Mouse (Mus musculus): ENCODE results near the gene Ppa2.
A peak's percentile ranks its signal among the peaks of the same experiment; 100 is the strongest.

The Ppa2 gene

GRCm38 (mm10) chr3:133389803-133390387 is 80.0 kb downstream of the Ppa2 start:
- DNase-seq (ENCODE audit: low read depth, low spot score): no peak

- peak; percentile 54 for DNase-seq (ENCODE audit: low read depth, low spot score)
These were observed 84.6 kb downstream of the Ppa2 start for GRCm38 (mm10) chr3:133394531-133394930.

- DNase-seq (ENCODE audit: low read depth, low spot score): no peak
These were observed 93.9 kb downstream of the Ppa2 start for GRCm38 (mm10) chr3:133403849-133404248.

GRCm38 (mm10) chr3:133405636-133406035 is 95.7 kb downstream of the Ppa2 start:
- DNase-seq (ENCODE audit: low read depth, low spot score): no peak

GRCm38 (mm10) chr3:133406248-133406647 is 96.3 kb downstream of the Ppa2 start:
- peak; percentile 28 for DNase-seq (ENCODE audit: low read depth, low spot score)

GRCm38 (mm10) chr3:133411123-133411675 is 101.3 kb downstream of the Ppa2 start:
- DNase-seq (ENCODE audit: low read depth, low spot score): no peak

GRCm38 (mm10) chr3:133411768-133412167 is 101.9 kb downstream of the Ppa2 start:
- peak; percentile 58 for DNase-seq (ENCODE audit: low read depth, low spot score)

- DNase-seq (ENCODE audit: low read depth, low spot score): no peak
These were observed 104.8 kb downstream of the Ppa2 start for GRCm38 (mm10) chr3:133414747-133415146.

GRCm38 (mm10) chr3:133423073-133423472 is 113.2 kb downstream of the Ppa2 start:
- DNase-seq (ENCODE audit: low read depth, low spot score): no peak

Data from CD4-positive helper T cell, adult 2 months (primary cell).